Mouse (Mus musculus) kidney, embryonic 15.5 days (tissue): Measurements from ENCODE around the gene Dock7. TPM values are rescaled to one million over a fixed set of nuclear protein-coding genes. Genes with fewer than 3 reads are reported as not detected.

Experiments
- ATAC-seq: fragments of 200-750 bp; cut with Nextera tagmentation; replicated peaks from 2 replicates; pipeline ENCODE4 v1.8.0; 2017; ENCODE audit warnings: moderate TSS enrichment; ENCODE audit not compliant: low FRiP score
- H3K27ac ChIP-seq: fragments of 300-500 bp; sonication (generic); 2 replicates; pipeline ENCODE4 v1.5.1; 2015; ENCODE audit warnings: mild to moderate bottlenecking, inconsistent platforms
- H3K27me3 ChIP-seq: fragments of 300-500 bp; sonication (generic); 2 replicates; pipeline ENCODE4 v1.6.1; 2015; ENCODE audit warnings: inconsistent platforms
- H3K36me3 ChIP-seq: fragments of 300-500 bp; sonication (generic); 2 replicates; pipeline ENCODE4 v1.6.1; 2015; ENCODE audit warnings: inconsistent platforms
- H3K4me1 ChIP-seq: fragments of 300-500 bp; sonication (generic); 2 replicates; pipeline ENCODE4 v1.6.1; 2015; ENCODE audit warnings: inconsistent platforms
- H3K4me2 ChIP-seq: fragments of 300-500 bp; sonication (generic); 2 replicates; pipeline ENCODE4 v1.6.1; 2015; ENCODE audit warnings: moderate library complexity, mild to moderate bottlenecking, inconsistent platforms
- H3K4me3 ChIP-seq: fragments of 300-500 bp; sonication (generic); replicated peaks from 2 replicates; pipeline ENCODE4 v1.5.1; 2015; ENCODE audit warnings: mild to moderate bottlenecking, inconsistent platforms
- H3K9ac ChIP-seq: fragments of 300-500 bp; sonication (generic); 2 replicates; pipeline ENCODE4 v1.6.1; 2015; ENCODE audit warnings: mild to moderate bottlenecking, inconsistent platforms
- H3K9me3 ChIP-seq: fragments of 300-500 bp; sonication (generic); replicated peaks from 2 replicates; pipeline ENCODE4 v1.6.1; 2016; ENCODE audit warnings: inconsistent platforms
- WGBS: fragments of 180-500 bp; shearing (Covaris S2); methylation state at CpG from one replicate; pipeline ENCODE4 v1.1.7; 2015; ENCODE audit warnings: mixed read lengths; 5-methylcytosine and 5-hydroxymethylcytosine counted together
- polyA plus RNA-seq: library from polyadenylated mRNA; unstranded; fragments of >200 nt; fragmentation: Nextera tagmentation; extraction: Ambion mirVana; gene quantifications from 2 replicates; pipeline ENCODE4 v1.2.1, GENCODE M21; 2015

Dock7 gene
- polyA plus RNA-seq, 1 experiment from 2014 or later, result 60.1 TPM

DNA sequence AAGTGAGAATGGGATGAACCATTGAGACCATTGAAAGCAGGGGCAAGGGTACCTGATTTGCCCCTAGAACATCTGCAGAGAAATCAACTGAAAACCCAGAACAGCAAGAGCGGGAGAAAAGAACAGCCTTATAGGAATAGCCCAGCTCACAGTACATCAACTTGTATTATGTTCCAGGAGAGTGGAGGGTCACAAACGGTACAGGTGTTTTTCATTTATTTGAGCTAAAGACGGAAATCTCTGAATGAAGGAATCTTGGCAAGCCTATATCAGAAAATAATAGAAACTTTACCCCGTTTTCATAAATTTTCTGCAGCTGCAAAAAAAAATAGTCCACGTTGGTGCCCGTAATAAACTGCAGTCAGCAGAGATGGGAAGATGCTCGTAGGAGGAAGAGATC is 22.6 kb upstream of the Dock7 start:
- H3K27ac ChIP-seq, result no peak overlapping the region
- no peak overlapping the region for H3K9ac ChIP-seq
- 0 out of 2 replicates have a peak, but pooled peaks cover 8% of the 10 kb centered on the region for H3K27me3 ChIP-seq
- no peaks in the 10 kb centered on the region for H3K36me3 ChIP-seq
- 64% methylated on average over 7 of the region's 7 CpGs for WGBS
- no peaks in the 10 kb centered on the region for H3K4me1 ChIP-seq
- H3K4me2 ChIP-seq, result no peak overlapping the region
- no peak overlapping the region for H3K4me3 ChIP-seq
- ATAC-seq, result no peak
- 0 out of 2 replicates have a peak, but pooled peaks cover 3% of the 10 kb centered on the region for H3K9me3 ChIP-seq

DNA sequence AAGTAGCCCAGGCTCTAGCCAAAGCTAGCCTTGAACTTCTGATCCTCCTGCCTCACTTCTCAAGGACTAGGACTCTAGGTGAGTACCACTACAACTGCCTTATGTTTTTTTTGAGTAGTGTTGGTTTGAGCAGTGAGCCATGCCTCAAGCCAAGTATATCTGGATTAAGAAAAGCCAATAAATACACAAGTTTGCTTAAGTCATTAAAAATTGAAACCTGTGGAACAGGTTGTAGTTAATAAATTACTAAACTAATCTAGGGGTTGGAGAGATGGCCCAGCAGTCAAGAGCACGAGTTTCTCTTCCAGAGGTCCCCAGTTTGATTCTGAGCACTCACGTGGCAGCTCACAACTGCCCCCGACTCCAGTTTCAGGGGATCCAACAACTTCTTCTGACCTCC is 20.9 kb upstream of the Dock7 start:
- Histone ChIP-seq H3K4me1 (0 out of 2 replicates have a peak, but pooled peaks cover 3% of the 10 kb centered on the region), H3K27me3 (no peaks in the 10 kb centered on the region), H3K9me3 (0 out of 2 replicates have a peak, but pooled peaks cover 3% of the 10 kb centered on the region), H3K4me3 (no peak overlapping the region), H3K9ac (no peak overlapping the region), H3K27ac (peak overlapping the region; percentile 57), H3K36me3 (no peaks in the 10 kb centered on the region), H3K4me2 (no peak overlapping the region)
- WGBS, result 57% methylated on average over 3 of the region's 3 CpGs
- ATAC-seq, result peak; percentile 70; the same call in 1 of the 2 replicates

DNA sequence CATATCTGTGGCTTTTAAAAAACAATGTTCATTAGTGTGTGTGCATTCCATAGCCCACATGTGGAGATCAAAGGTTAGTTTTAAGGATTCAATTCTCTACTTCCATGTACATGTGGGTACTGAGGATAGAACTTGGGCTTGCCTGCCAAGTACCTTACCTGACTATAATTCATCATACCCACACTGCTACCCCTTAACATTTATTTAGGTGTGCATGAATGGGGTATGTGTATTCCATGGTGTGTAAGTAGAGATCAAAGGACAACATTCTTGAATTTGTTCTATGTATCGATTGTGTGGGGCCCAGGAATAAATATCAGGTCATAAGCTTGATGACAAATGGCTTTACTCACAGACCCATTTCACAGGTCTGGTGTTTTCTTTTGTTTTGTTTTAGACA is 20.5 kb upstream of the Dock7 start:
- no peak for ATAC-seq
- Histone ChIP-seq H3K4me1 (0 out of 2 replicates have a peak, but pooled peaks cover 3% of the 10 kb centered on the region), H3K9me3 (0 out of 2 replicates have a peak, but pooled peaks cover 3% of the 10 kb centered on the region), H3K36me3 (no peaks in the 10 kb centered on the region), H3K4me2 (no peak overlapping the region), H3K4me3 (no peak overlapping the region), H3K27me3 (0 out of 2 replicates have a peak, but pooled peaks cover 2% of the 10 kb centered on the region), H3K27ac (no peak overlapping the region), H3K9ac (no peak overlapping the region)
- 80% methylated on average over 1 of the region's 1 CpGs for WGBS

DNA sequence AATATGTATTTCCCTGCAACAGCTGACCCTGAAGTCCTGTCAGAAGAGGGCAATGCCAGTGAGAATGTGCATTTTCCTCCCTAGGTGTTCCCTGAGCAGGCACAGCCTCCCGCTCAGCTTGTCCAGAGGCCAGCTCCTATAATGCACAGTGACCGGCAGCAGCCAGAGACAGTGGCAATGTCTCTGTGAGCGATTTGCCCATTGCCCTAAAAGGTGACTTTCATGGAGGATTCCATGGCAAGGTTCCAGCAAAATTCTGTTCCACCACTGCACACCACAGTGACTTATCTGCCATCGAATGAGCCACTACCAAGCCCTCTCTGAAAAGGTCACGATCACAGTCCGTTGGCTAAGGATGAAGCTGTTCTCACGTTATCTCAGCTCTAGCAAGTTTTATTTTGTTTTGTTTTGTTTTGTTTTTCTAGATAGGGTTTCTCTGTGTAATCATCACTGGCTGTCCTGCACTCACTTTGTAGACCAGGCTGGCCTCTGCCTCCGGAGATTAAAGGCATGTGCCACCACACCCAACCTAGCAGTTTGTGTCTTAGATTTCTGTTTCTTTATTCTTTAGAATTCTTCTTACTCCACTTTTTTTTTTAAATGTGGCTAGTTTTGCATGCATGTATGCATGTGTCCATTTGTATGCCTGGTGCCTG is 17.4 kb upstream of the Dock7 start:
- Histone ChIP-seq H3K9me3 (no peaks in the 10 kb centered on the region), H3K36me3 (no peaks in the 10 kb centered on the region), H3K4me1 (0 out of 2 replicates have a peak, but pooled peaks cover 3% of the 10 kb centered on the region), H3K9ac (no peak overlapping the region), H3K27ac (no peak overlapping the region), H3K4me3 (no peak overlapping the region), H3K4me2 (no peak overlapping the region), H3K27me3 (peaks cover 6% of the 10 kb centered on the region; the same call in 1 of the 2 replicates)
- ATAC-seq, result no peak
- WGBS, result 62% methylated on average over 8 of the region's 8 CpGs

DNA sequence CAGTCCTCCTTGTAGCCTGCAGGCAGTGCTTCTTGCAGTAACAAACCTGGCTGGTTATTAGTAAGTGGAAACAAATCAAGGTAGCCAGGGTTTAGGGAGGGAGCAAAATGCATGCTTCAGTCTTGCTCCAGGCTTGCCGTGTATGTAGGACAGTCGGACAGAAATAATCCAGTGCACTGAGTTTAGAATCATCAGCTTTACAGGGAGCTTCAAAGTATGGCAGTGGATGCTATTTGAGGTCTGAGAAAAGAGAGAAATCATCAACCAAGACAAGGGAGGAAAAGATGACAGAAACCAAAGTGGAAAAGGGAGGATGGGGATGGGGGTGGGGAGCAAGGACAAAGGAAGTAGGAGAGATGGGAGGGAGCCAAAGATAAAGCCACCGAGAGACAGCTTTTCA is 13.8 kb upstream of the Dock7 start:
- no peak for ATAC-seq
- no peak overlapping the region for H3K4me2 ChIP-seq
- 0 out of 2 replicates have a peak, but pooled peaks cover 3% of the 10 kb centered on the region for H3K4me1 ChIP-seq
- peaks cover 6% of the 10 kb centered on the region; the same call in 1 of the 2 replicates for H3K27me3 ChIP-seq
- no peak overlapping the region for H3K4me3 ChIP-seq
- no peaks in the 10 kb centered on the region for H3K9me3 ChIP-seq
- 71% methylated on average over 3 of the region's 3 CpGs for WGBS
- H3K27ac ChIP-seq, result no peak overlapping the region
- H3K9ac ChIP-seq, result no peak overlapping the region
- no peaks in the 10 kb centered on the region for H3K36me3 ChIP-seq

DNA sequence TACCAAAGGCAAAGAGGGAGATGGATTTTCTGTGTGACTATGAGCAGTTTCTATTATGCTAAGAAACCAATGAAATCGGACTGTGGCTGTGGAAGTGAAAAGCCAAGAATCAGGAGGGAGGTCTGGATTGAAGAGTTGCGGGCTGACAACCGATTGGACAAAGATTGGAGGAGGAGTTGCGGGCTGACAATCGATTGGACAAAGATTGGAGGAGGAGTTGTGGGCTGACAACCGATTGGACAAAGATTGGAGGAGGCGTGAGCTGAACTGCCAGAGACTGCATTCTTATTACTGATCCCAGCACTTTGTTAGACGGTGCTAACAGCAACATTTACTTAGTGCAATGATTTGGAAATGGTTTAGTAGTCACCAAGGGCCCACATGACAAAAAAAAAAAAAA is 12.6 kb upstream of the Dock7 start:
- 93% methylated on average over 8 of the region's 8 CpGs for WGBS
- H3K9me3 ChIP-seq, result no peaks in the 10 kb centered on the region
- peaks cover 6% of the 10 kb centered on the region; the same call in 1 of the 2 replicates for H3K27me3 ChIP-seq
- H3K36me3 ChIP-seq, result no peaks in the 10 kb centered on the region
- H3K4me2 ChIP-seq, result no peak overlapping the region
- H3K9ac ChIP-seq, result no peak overlapping the region
- H3K4me3 ChIP-seq, result no peak overlapping the region
- ATAC-seq, result no peak
- H3K4me1 ChIP-seq, result 0 out of 2 replicates have a peak, but pooled peaks cover 3% of the 10 kb centered on the region
- H3K27ac ChIP-seq, result no peak overlapping the region

DNA sequence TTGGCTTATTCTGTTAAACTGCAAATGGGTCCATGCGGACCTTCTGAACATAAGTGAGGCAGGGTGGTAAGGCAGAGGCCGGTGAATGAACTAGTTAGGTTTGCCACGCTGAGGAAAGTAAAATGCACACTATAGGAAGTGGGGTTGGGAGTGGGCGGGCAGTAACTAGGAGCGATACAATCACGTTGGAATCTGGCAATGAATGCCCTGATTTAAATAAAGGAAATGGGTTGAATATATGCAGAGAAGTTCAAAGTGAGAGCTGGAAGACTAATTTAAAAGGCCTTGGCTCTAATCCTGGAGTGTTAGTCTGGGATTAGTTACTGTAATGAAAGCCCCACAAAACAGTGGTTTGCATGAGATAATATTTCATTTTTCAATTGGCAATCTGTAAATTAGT is 12.0 kb upstream of the Dock7 start:
- H3K27ac ChIP-seq, result no peak overlapping the region
- H3K9me3 ChIP-seq, result no peaks in the 10 kb centered on the region
- no peak overlapping the region for H3K4me3 ChIP-seq
- no peaks in the 10 kb centered on the region for H3K36me3 ChIP-seq
- no peak for ATAC-seq
- WGBS, result 70% methylated on average over 6 of the region's 6 CpGs
- no peaks in the 10 kb centered on the region for H3K4me1 ChIP-seq
- no peak overlapping the region for H3K4me2 ChIP-seq
- no peak overlapping the region for H3K9ac ChIP-seq
- peaks cover 6% of the 10 kb centered on the region; the same call in 1 of the 2 replicates for H3K27me3 ChIP-seq

DNA sequence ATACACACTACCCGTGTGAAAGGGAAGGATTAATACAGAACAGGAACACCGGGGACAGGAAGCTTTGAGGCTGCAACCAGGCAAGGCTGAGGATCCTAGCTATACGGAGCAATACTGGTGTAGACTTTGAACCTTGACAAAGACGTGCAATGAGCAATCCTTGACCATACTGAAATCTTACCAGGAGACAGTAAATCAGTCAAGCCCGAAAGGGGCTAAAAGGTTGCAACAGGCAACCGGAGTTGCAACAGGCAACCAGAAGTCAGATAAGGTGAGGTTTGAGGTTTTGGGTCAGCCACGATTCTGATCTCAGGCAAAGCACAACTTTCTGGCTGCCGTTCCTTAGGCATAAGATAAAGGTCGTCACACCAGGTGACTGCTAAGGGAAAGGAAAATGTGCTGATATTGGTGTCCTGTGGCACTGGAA is 10.5 kb upstream of the Dock7 start:
- H3K4me2 ChIP-seq, result no peak overlapping the region
- ATAC-seq, result no peak
- no peaks in the 10 kb centered on the region for H3K4me1 ChIP-seq
- no peak overlapping the region for H3K9ac ChIP-seq
- no peaks in the 10 kb centered on the region for H3K36me3 ChIP-seq
- peaks cover 5% of the 10 kb centered on the region; the same call in 1 of the 2 replicates for H3K27me3 ChIP-seq
- H3K9me3 ChIP-seq, result no peaks in the 10 kb centered on the region
- no peak overlapping the region for H3K4me3 ChIP-seq
- H3K27ac ChIP-seq, result no peak overlapping the region
- 59% methylated on average over 9 of the region's 9 CpGs for WGBS

DNA sequence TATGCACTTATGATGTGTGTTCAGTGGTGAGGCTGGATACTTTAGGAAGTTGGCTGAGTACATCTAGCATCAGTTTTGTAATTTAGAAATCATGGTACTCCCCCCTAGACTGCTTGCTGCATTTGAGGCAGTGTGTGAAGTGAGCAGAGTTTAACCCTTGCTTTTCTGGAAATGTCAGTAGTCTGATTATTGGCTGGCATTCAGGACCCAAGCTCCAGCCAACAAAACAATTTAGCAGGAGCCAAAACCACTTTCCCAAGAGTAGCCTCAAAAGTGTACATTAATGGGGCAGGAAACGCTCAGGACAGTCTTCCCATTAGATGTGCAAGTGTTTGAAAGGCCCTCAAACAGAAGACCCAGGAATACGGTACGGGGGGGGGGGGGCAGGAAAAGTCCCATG is 2.8 kb upstream of the Dock7 start:
- Histone ChIP-seq H3K27me3 (no peaks in the 10 kb centered on the region), H3K4me2 (no peak overlapping the region), H3K9ac (no peak overlapping the region), H3K9me3 (no peaks in the 10 kb centered on the region), H3K36me3 (no peaks in the 10 kb centered on the region), H3K4me3 (no peak overlapping the region), H3K4me1 (peaks cover 26% of the 10 kb centered on the region), H3K27ac (no peak overlapping the region)
- 49% methylated on average over 3 of the region's 3 CpGs for WGBS
- no peak for ATAC-seq

DNA sequence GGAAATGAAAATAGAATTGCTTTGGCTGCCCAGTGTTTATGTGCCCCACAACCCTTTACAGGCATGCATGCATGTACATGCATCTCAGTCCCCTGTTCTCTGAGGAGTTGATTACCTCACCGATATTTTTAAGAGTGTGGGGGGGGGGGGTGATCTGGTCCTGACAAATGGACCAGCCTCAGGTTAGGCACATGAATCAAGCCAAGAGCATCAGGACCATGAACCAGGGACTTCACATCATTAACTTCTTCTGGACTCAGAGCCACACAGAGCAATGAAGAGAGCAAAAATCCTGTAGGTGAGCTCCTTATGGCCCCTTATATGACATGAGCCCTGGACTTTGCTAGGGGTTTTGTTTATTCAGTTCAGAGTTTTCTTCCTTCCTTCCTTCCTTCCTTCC is 2.1 kb upstream of the Dock7 start:
- H3K27ac ChIP-seq, result no peak overlapping the region
- H3K27me3 ChIP-seq, result no peaks in the 10 kb centered on the region
- no peaks in the 10 kb centered on the region for H3K9me3 ChIP-seq
- no peak overlapping the region for H3K4me2 ChIP-seq
- ATAC-seq, result no peak
- H3K4me1 ChIP-seq, result peaks cover 28% of the 10 kb centered on the region
- H3K4me3 ChIP-seq, result no peak overlapping the region
- H3K9ac ChIP-seq, result no peak overlapping the region
- WGBS, result 74% methylated on average over 1 of the region's 1 CpGs
- no peaks in the 10 kb centered on the region for H3K36me3 ChIP-seq

DNA sequence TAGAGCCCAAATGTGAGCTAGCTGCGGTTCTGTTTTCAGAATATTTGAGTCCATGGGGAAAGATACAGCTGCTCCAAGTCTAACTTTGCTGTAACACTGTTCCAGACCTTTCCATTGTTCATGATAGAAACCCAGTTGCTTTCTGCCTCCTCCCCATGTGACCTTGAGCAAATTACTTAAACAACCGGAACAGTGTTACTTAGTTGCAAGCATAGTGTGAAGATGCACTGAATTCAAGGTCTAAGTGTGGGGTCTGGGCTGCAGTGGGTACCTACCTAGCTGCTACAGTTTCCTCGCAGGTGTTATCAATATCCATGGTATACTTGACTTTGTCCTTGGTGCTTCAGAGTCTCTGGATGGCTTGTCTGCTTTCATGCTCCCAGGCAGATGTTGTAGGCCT is 1.3 kb upstream of the Dock7 start:
- H3K9me3 ChIP-seq, result no peaks in the 10 kb centered on the region
- no peak overlapping the region for H3K4me3 ChIP-seq
- no peak overlapping the region for H3K27ac ChIP-seq
- no peaks in the 10 kb centered on the region for H3K36me3 ChIP-seq
- ATAC-seq, result no peak
- H3K4me1 ChIP-seq, result peaks cover 32% of the 10 kb centered on the region
- WGBS, result 79% methylated on average over 3 of the region's 3 CpGs
- H3K27me3 ChIP-seq, result no peaks in the 10 kb centered on the region
- no peak overlapping the region for H3K4me2 ChIP-seq
- no peak overlapping the region for H3K9ac ChIP-seq

DNA sequence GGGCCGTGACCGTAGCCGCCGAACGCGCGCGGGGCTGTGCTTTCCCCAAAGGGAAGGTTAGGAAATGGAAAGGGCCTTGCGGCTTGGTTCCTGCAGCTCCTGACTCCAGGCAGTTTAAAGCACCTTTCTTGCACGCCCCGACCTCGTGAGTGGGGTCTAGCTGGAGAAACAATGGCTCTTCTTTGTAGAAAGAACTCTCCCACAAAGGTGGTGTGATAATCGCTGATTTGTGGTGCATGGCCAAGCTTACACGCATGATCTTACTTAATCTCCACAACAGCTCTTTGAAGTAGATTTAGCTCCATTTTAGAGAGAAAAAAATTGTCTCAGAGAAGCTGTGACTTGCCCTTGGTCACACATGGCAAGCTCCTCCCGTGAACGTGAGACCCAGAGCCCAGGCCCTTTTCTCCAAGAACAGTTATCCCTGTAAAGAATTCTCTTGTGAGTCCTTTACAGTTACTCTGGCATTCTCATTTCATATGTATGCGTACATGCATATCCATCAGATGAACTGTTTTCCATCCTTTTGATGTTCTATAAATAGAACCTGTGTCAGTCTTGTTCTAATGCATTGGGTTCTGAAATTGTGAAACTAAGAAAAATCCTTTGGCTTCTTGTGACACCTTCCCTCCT is 524 bp upstream of the Dock7 start:
- Histone ChIP-seq H3K27ac (peak overlapping the region; percentile 85), H3K4me1 (peaks cover 36% of the 10 kb centered on the region), H3K27me3 (no peaks in the 10 kb centered on the region), H3K4me2 (peak overlapping the region; percentile 83), H3K9me3 (no peaks in the 10 kb centered on the region), H3K9ac (peak overlapping the region; percentile 95), H3K36me3 (no peaks in the 10 kb centered on the region), H3K4me3 (peak overlapping the region; percentile 93)
- ATAC-seq, result peak; percentile 55
- WGBS, result 3% methylated on average over 17 of the region's 17 CpGs
